Mouse (Mus musculus) brain, embryonic 14.5 days (tissue): ENCODE results near the gene Nphs1. TPM values are rescaled to one million over a fixed set of nuclear protein-coding genes. Genes with fewer than 3 reads are reported as not detected.
"Not testable (repeated sequence)": the region's sequence is repeated elsewhere in the genome, so short reads cannot be mapped to it uniquely, and the experiment has no call there.

ENCODE experiments used
- DNase-seq: peaks from one replicate; pipeline ENCODE4 v3.0.0-alpha.2; 2011; ENCODE audit warnings: low read depth
- CTCF ChIP-seq: fragments of 200-500 bp; IDR thresholded peaks from 2 replicates; pipeline ENCODE4 v1.5.1; 2012; ENCODE audit warnings: inconsistent platforms, mild to moderate bottlenecking, moderate library complexity, borderline replicate concordance; ENCODE audit not compliant: insufficient read depth, insufficient read length; ENCODE audit errors: extremely low read depth
- POLR2A ChIP-seq: fragments of 200-500 bp; IDR thresholded peaks from 2 replicates; pipeline ENCODE4 v1.6.1; 2012; ENCODE audit warnings: mild to moderate bottlenecking, inconsistent platforms, borderline replicate concordance; ENCODE audit not compliant: poor library complexity, insufficient read depth, insufficient read length, severe bottlenecking; ENCODE audit errors: extremely low read depth
- polyA plus RNA-seq: library from polyadenylated mRNA; depleted of rRNA; stranded (reverse); fragments of >200 nt; gene quantifications from 2 replicates; pipeline ENCODE4 v1.2.3, GENCODE M21; 2012

The Nphs1 gene
- polyA plus RNA-seq, 1 experiment: 3.2 TPM

- DNase-seq: peak; percentile 51
- TF ChIP-seq CTCF: peak; percentile 65
- TF ChIP-seq POLR2A: no peak
These were observed 14.3 kb downstream of the Nphs1 start for GRCm38 (mm10) chr7:30472411-30472810.

GRCm38 (mm10) chr7:30474999-30475398 is 16.9 kb downstream of the Nphs1 start:
- TF ChIP-seq CTCF (no peak), POLR2A (no peak)
- no peak for DNase-seq

GRCm38 (mm10) chr7:30476136-30476535 is 18.0 kb downstream of the Nphs1 start:
- not testable (repeated sequence) for DNase-seq

- TF ChIP-seq POLR2A: no peak
- TF ChIP-seq CTCF: no peak
- DNase-seq: peak; percentile 85
These were observed 19.6 kb downstream of the Nphs1 start for GRCm38 (mm10) chr7:30477415-30478381.

GRCm38 (mm10) chr7:30484250-30484649 is 26.1 kb downstream of the Nphs1 start:
- TF ChIP-seq CTCF: no peak
- TF ChIP-seq POLR2A: no peak
- DNase-seq: no peak

- peak; percentile 72; the same call in 1 of the 2 replicates for TF ChIP-seq CTCF
- TF ChIP-seq POLR2A: no peak
These were observed 32.3 kb downstream of the Nphs1 start for GRCm38 (mm10) chr7:30490251-30490956.

GRCm38 (mm10) chr7:30490957-30491307 is 32.8 kb downstream of the Nphs1 start:
- peak; percentile 33; the same call in 1 of the 2 replicates for TF ChIP-seq CTCF
- TF ChIP-seq POLR2A: no peak

More at GRCm38 (mm10) chr7:30490251-30490956, 32.3 kb downstream of the Nphs1 start:
- DNase-seq: peak; percentile 57

GRCm38 (mm10) chr7:30492765-30493164 is 34.6 kb downstream of the Nphs1 start:
- TF ChIP-seq POLR2A: no peak
- peak; percentile 77; the same call in 1 of the 2 replicates for TF ChIP-seq CTCF
- DNase-seq: peak; percentile 86

More at GRCm38 (mm10) chr7:30490957-30491307, 32.8 kb downstream of the Nphs1 start:
- no peak for DNase-seq

DNA sequence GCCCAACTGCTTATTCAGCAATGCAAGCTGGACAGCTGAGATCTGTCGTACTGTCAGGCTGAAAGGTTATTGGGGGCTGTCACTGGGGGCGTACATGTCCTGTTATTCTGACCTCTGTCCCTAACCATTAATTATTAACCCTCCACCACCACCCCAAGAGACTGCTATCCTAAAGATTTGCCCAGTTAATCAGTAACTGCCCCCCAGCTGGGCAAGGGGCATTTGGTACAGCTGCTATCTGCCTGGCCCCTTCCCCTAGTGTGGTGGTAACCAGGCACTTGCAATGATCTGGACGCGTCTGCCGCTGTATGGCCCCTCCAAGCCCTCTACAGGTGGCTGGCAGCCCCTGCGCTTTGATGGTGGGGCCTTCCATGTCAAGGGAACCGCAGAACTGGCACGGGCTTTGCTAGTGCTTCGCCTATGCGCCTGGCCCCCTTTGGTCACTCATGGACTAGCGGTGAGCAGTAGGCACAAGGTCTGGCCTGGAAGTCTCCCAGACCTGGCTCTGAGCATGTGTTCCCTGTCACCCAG is 35.4 kb downstream of the Nphs1 start, which contains the start of gene Prodh2:
Prodh2 (plus strand) TSS at position 222 of the 531 bp plus-strand sequence.
- no peak for DNase-seq
- TF ChIP-seq CTCF (no peak), POLR2A (no peak)

GRCm38 (mm10) chr7:30495506-30496042 is 37.5 kb downstream of the Nphs1 start:
- DNase-seq: not testable (repeated sequence)

DNA sequence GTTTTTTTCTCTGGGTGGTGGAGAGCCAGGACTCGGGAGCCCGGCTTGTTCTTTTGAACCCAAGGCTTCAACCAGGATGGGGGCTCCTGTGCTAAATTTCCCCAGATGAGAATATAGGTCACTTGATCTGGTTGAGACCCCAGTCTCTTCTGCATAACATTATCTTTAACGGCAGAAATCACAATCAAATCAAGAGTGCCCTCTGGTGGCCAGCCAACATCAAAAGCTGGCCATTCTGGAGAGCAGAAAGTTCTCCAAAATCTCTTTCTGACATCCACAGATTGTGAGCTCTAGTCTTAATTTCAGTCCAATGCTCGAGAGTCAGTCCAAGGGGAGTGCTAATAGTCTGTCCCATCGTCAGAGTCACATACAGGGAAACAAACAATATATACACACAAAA is 43.0 kb downstream of the Nphs1 start:
- DNase-seq: not testable (repeated sequence)
- TF ChIP-seq CTCF: peak; percentile 37; the same call in 1 of the 2 replicates

DNA sequence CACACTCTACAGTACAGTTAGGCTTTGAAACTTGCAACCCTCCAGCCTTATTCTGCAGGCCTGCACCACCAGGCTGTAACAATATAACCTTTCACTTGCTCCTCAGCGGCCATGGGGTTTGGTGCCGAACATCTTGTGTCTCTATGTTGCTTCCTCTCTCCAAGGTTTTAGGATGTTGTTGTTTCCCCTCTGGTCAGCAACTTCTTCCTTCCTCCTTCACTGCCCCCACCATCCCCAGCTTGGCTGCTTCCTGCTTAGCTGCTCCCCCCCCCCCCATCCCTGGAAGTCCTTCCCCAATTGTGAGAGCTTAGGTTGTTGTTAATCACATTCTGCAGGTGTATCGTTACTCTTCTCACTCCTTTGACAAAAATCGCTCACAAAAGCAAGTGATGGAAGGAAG is 49.9 kb downstream of the Nphs1 start:
- DNase-seq: no peak
- TF ChIP-seq POLR2A: no peak
- no peak for TF ChIP-seq CTCF
